Mouse (Mus musculus) intestine, embryonic 14.5 days (tissue): ENCODE measurements around the gene Rnpepl1. TPM values are rescaled to one million over a fixed set of nuclear protein-coding genes. Genes with fewer than 3 reads are reported as not detected.
A peak's percentile ranks its signal among the peaks of the same experiment; 100 is the strongest.

Experiments
- ATAC-seq: fragments of 200-750 bp; cut with Nextera tagmentation; replicated peaks from 2 replicates; pipeline ENCODE4 v1.8.0; 2017; ENCODE audit warnings: low read depth, moderate number of reproducible peaks, moderate TSS enrichment, moderate library complexity; ENCODE audit not compliant: low FRiP score, low TSS enrichment
- DNase-seq: peaks from one replicate; pipeline ENCODE4 v3.0.0-alpha.2; 2018; ENCODE audit warnings: low spot score
- H3K27ac ChIP-seq: fragments of 300-500 bp; sonication (generic); 2 replicates; pipeline ENCODE4 v1.5.1; 2014; ENCODE audit warnings: low read depth, mild to moderate bottlenecking, control low read depth
- H3K27me3 ChIP-seq: fragments of 300-500 bp; sonication (generic); replicated peaks from 2 replicates; pipeline ENCODE4 v1.6.1; 2014; ENCODE audit warnings: low read length, control low read depth; ENCODE audit not compliant: control insufficient read depth, insufficient read depth
- H3K36me3 ChIP-seq: fragments of 300-500 bp; sonication (generic); 2 replicates; pipeline ENCODE4 v1.6.1; 2014; ENCODE audit warnings: low read length, control low read depth; ENCODE audit not compliant: control insufficient read depth, insufficient read depth
- H3K4me1 ChIP-seq: fragments of 300-500 bp; sonication (generic); replicated peaks from 2 replicates; pipeline ENCODE4 v1.6.1; 2014; ENCODE audit warnings: low read length, control low read depth, mixed read lengths; ENCODE audit not compliant: control insufficient read depth, insufficient read depth
- H3K4me2 ChIP-seq: fragments of 300-500 bp; sonication (generic); 2 replicates; pipeline ENCODE4 v1.6.1; 2014; ENCODE audit warnings: low read length
- H3K4me3 ChIP-seq: fragments of 300-500 bp; sonication (generic); 2 replicates; pipeline ENCODE4 v1.5.1; 2014; ENCODE audit warnings: low read depth, low read length, control low read depth, mixed read lengths
- H3K9ac ChIP-seq: fragments of 300-500 bp; sonication (generic); 2 replicates; pipeline ENCODE4 v1.6.1; 2014; ENCODE audit warnings: mild to moderate bottlenecking, low read length
- H3K9me3 ChIP-seq: fragments of 300-500 bp; sonication (generic); 2 replicates; pipeline ENCODE4 v1.6.1; 2016; ENCODE audit warnings: low read length, control low read depth; ENCODE audit not compliant: control insufficient read depth
- WGBS: fragments of 180-500 bp; shearing (Covaris S2); extraction: QIAGEN DNeasy Blood & Tissue Kit; methylation state at CpG from one replicate; pipeline ENCODE4 v1.1.7; 2014; 5-methylcytosine and 5-hydroxymethylcytosine counted together
- polyA plus RNA-seq: library from polyadenylated mRNA; unstranded; fragments of >200 nt; fragmentation: Nextera tagmentation; extraction: Ambion mirVana; gene quantifications from 2 replicates; pipeline ENCODE4 v1.2.1, GENCODE M21; 2014

The Rnpepl1 gene
- polyA plus RNA-seq, 1 experiment from 2014 or later = 36.8 TPM

GRCm38 (mm10) chr1:92920474-92921200 lies 10.1 kb downstream of the Rnpepl1 start:
- H3K4me2 ChIP-seq = no peak overlapping the region
- WGBS = 86% methylated on average over 7 of the region's 7 CpGs
- H3K4me1 ChIP-seq = no peaks in the 10 kb centered on the region
- ATAC-seq (peak; percentile 65), DNase-seq (no peak)
- peaks cover 54% of the 10 kb centered on the region for H3K36me3 ChIP-seq
- H3K9ac ChIP-seq = no peak overlapping the region
- H3K4me3 ChIP-seq = no peak overlapping the region
- no peaks in the 10 kb centered on the region for H3K9me3 ChIP-seq
- H3K27me3 ChIP-seq = no peaks in the 10 kb centered on the region
- no peak overlapping the region for H3K27ac ChIP-seq

GRCm38 (mm10) chr1:92921496-92921895 lies 10.9 kb downstream of the Rnpepl1 start:
- Histone ChIP-seq H3K27me3 (no peaks in the 10 kb centered on the region), H3K4me2 (no peak overlapping the region), H3K36me3 (peaks cover 46% of the 10 kb centered on the region), H3K9ac (no peak overlapping the region), H3K27ac (no peak overlapping the region), H3K4me1 (no peaks in the 10 kb centered on the region), H3K4me3 (no peak overlapping the region), H3K9me3 (no peaks in the 10 kb centered on the region)
- ATAC-seq = no peak
- 90% methylated on average over 4 of the region's 4 CpGs for WGBS
- no peak for DNase-seq

- ATAC-seq (no peak), DNase-seq (no peak)
- Histone ChIP-seq H3K4me1 (peaks cover 5% of the 10 kb centered on the region), H3K27ac (no peak overlapping the region), H3K27me3 (no peaks in the 10 kb centered on the region), H3K36me3 (no peaks in the 10 kb centered on the region), H3K9me3 (peaks cover 5% of the 10 kb centered on the region; the same call in 1 of the 2 replicates), H3K4me3 (no peak overlapping the region), H3K9ac (no peak overlapping the region), H3K4me2 (no peak overlapping the region)
- 14% methylated on average over 1 of the region's 1 CpGs for WGBS
Measured at GRCm38 (mm10) chr1:92930171-92930706, 19.7 kb downstream of the Rnpepl1 start.

- Histone ChIP-seq H3K4me3 (peak overlapping the region; percentile 75), H3K27me3 (no peaks in the 10 kb centered on the region), H3K36me3 (peaks cover 7% of the 10 kb centered on the region; the same call in 1 of the 2 replicates), H3K9me3 (peaks cover 5% of the 10 kb centered on the region; the same call in 1 of the 2 replicates), H3K4me2 (peak overlapping the region; percentile 93), H3K4me1 (peaks cover 20% of the 10 kb centered on the region), H3K9ac (peak overlapping the region; percentile 66), H3K27ac (peak overlapping the region; percentile 98)
- DNase-seq = no peak
- WGBS = 83% methylated on average over 4 of the region's 4 CpGs
- ATAC-seq = no peak
Measured at GRCm38 (mm10) chr1:92933611-92934010, 23.0 kb downstream of the Rnpepl1 start.

- H3K4me2 ChIP-seq = peak within 1 kb of the TSS; percentile 93
Measured at GRCm38 (mm10) chr1:92934182-92934827, 23.7 kb downstream of the Rnpepl1 start, which contains the start of gene Capn10. Gene Capn10 (plus strand): TSS chr1:92934376.

GRCm38 (mm10) chr1:92935054-92935962 lies 24.7 kb downstream of the Rnpepl1 start:
- ATAC-seq = no peak
- H3K4me2 ChIP-seq = peak overlapping the region; percentile 93
- DNase-seq = no peak
- peak overlapping the region; percentile 98 for H3K27ac ChIP-seq
- no peaks in the 10 kb centered on the region for H3K27me3 ChIP-seq
- H3K36me3 ChIP-seq = peaks cover 22% of the 10 kb centered on the region
- peaks cover 20% of the 10 kb centered on the region for H3K4me1 ChIP-seq
- H3K9me3 ChIP-seq = peaks cover 5% of the 10 kb centered on the region; the same call in 1 of the 2 replicates
- H3K4me3 ChIP-seq = peak overlapping the region; percentile 75
- peak overlapping the region; percentile 66 for H3K9ac ChIP-seq
- WGBS = 19% methylated on average over 10 of the region's 10 CpGs

More at GRCm38 (mm10) chr1:92934182-92934827, 23.7 kb downstream of the Rnpepl1 start, which contains the start of gene Capn10:
- Histone ChIP-seq H3K27ac (peak within 1 kb of the TSS; percentile 98), H3K4me3 (peak within 1 kb of the TSS; percentile 75), H3K9ac (peak within 1 kb of the TSS; percentile 66), H3K27me3 (no peaks in the 10 kb centered on the region), H3K4me1 (peaks cover 20% of the 10 kb centered on the region), H3K36me3 (peaks cover 13% of the 10 kb centered on the region; the same call in 1 of the 2 replicates), H3K9me3 (peaks cover 5% of the 10 kb centered on the region; the same call in 1 of the 2 replicates)
- ATAC-seq = peak; percentile 100
- DNase-seq = peak; percentile 98
- under 1% methylated on average over 45 of the region's 45 CpGs for WGBS

- no peak overlapping the region for H3K9ac ChIP-seq
Measured at GRCm38 (mm10) chr1:92935977-92936376, 25.4 kb downstream of the Rnpepl1 start.

GRCm38 (mm10) chr1:92936467-92936866 lies 25.9 kb downstream of the Rnpepl1 start:
- no peak for ATAC-seq
- no peak overlapping the region for H3K27ac ChIP-seq
- peaks cover 30% of the 10 kb centered on the region for H3K36me3 ChIP-seq
- no peak overlapping the region for H3K9ac ChIP-seq
- H3K27me3 ChIP-seq = no peaks in the 10 kb centered on the region
- no peak overlapping the region for H3K4me3 ChIP-seq
- peaks cover 5% of the 10 kb centered on the region; the same call in 1 of the 2 replicates for H3K9me3 ChIP-seq
- H3K4me1 ChIP-seq = peaks cover 20% of the 10 kb centered on the region
- DNase-seq = no peak
- no peak overlapping the region for H3K4me2 ChIP-seq
- WGBS = 80% methylated on average over 3 of the region's 3 CpGs

More at GRCm38 (mm10) chr1:92935977-92936376, 25.4 kb downstream of the Rnpepl1 start:
- peaks cover 5% of the 10 kb centered on the region; the same call in 1 of the 2 replicates for H3K9me3 ChIP-seq
- DNase-seq (no peak), ATAC-seq (no peak)
- H3K27me3 ChIP-seq = no peaks in the 10 kb centered on the region
- H3K27ac ChIP-seq = no peak overlapping the region
- WGBS = 58% methylated on average over 2 of the region's 2 CpGs
- H3K4me2 ChIP-seq = peak overlapping the region; percentile 93
- H3K36me3 ChIP-seq = peaks cover 28% of the 10 kb centered on the region
- H3K4me1 ChIP-seq = peaks cover 20% of the 10 kb centered on the region
- no peak overlapping the region for H3K4me3 ChIP-seq
